Mouse (Mus musculus): ENCODE measurements around the gene Pmis2.

The Pmis2 gene

DNA sequence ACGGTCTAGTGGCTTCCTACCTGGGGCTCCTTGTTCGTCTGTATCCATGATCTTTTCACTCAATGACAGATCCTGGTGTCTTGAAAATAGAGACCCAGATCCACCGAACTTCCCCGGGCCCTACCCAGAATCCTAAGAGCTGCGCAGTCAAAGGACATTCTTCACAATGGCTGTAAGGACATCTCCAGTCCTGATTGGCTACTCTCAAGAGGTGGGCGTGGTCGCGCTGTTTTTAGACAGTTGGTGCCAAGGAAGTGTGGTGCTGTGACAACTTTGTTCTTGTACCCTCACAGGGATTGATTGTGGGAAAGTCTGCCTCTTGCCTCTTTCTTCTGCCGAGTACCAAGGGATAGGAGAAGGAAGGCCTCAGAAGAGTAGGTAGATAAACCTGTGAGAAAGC lies at the start of gene Pmis2:
Gene Pmis2, minus strand, starts transcription at position 126 of the 400 bp plus-strand sequence.
- no peak for DNase-seq (ENCODE audit: low spot score)

DNA sequence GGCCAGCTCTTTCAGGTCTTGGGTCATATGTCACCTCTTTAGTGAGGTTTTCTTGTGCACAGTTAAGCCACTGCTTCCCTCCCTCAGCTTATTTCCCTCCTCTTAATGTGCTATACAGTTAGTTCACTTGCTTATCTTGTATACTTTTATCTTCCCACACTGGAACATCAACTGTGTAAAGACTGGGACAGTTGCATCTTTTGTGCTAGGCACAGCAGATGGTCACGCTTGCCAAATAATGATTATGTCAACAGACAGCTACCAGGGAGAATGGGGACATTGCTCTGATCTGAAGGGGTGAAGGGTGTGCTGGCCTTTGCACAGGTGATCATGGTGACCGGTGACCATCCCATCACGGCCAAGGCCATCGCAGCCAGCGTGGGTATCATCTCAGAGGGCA lies 48.3 kb upstream of the Pmis2 start:
- DNase-seq (ENCODE audit: low spot score), result no peak

- DNase-seq (ENCODE audit: low spot score), result no peak
Observed at GRCm38 (mm10) chr7:30717716-30718046, 46.3 kb upstream of the Pmis2 start.

DNA sequence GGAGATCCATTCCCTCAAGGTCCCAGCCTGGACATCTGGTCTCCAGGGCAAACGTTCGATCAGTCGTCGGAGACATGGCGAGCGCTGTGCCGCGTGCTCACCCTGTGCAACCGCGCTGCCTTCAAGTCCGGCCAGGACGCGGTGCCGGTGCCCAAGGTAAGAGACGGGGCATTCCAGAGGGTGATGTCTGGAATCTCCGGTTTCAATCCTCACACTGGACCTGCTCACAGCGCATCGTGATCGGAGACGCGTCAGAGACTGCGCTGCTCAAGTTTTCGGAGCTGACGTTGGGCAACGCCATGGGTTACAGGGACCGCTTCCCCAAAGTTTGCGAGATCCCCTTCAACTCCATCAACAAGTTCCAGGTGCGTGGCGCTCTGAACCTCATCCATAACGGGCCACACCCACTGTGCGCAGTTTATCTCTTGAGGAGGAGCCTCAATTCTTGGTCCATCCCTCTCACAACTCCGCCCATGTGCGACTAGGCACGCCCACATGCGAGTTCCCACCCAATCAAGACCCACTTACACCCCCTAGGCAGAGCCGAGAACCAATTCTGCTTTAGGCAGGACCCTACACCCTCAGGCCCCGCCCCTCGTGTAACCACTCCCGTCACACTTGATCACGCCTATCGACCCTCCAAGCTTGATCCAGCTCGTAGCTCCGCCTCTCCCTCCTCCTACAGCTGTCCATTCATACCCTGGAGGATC lies 45.8 kb upstream of the Pmis2 start:
- peak; percentile 49 for DNase-seq (ENCODE audit: low spot score)

- DNase-seq (ENCODE audit: low spot score), result no peak
Observed at GRCm38 (mm10) chr7:30711942-30712341, 40.5 kb upstream of the Pmis2 start, which contains the start of gene Atp4a. Atp4a (plus strand) TSS chr7:30712209.

DNA sequence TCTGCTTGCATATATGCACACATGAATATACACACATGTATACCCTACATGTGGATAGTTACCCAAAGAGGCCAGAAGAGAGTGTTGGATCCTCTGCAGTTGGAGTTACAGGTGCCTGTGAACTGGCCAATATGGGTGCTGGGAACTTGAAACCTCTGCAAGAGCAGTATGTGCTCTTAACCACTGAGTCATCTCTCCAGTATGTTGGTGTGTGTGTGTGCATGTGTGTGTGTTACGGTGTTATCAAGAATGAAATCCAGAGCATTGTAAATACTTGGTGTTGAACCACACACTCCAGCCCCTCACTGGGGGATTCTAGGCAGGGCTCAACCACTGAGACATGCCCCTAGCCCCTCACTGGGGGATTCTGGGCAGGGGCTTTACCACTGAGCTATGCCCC lies 36.0 kb upstream of the Pmis2 start:
- DNase-seq (ENCODE audit: low spot score), result no peak

GRCm38 (mm10) chr7:30706214-30706882 lies 34.9 kb upstream of the Pmis2 start:
- no peak for DNase-seq (ENCODE audit: low spot score)

DNA sequence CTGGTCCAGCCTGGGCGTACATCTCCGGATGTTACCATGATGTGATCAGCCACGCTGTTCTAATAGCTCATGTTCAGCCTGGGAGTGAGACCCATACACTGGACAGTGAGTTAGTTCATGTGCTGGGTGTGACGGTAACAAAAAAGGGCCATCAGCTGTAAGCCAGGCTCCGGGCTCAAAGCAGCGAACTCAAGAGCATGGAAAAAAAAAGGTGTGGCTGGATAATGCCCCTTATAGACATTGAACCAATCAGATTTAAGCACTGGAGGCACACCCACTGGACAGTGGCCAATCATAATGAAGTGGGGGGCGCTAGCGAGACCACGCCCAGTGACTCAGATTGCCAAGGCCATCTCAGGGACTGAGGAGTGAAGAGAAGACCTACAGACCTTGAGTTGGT lies 27.2 kb upstream of the Pmis2 start, which contains the start of gene 2200002J24Rik:
Gene 2200002J24Rik, plus strand, starts transcription at position 338 of the 400 bp plus-strand sequence.
- DNase-seq (ENCODE audit: low spot score), result no peak

GRCm38 (mm10) chr7:30698101-30698500 lies 26.7 kb upstream of the Pmis2 start:
- DNase-seq (ENCODE audit: low spot score), result no peak

DNA sequence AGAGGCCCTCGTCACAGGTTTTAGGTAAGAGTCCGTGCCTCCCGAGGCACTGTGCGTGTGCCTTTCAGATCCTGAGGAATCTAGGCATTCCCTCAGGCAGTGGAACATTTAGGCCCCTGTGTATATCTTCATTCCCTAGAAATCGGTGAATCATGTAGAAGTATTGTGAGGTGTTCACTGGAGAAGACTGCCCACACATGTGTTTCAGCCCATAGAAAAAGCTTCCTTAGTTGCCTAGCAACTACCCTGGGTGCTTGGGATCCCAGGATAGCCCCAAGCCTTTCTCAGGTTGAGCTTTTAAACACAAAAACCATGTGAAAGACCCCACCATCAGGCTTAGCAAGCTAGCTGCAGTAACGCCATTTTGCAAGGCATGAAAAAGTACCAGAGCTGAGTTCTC lies 16.9 kb upstream of the Pmis2 start:
- DNase-seq (ENCODE audit: low spot score), result no peak

GRCm38 (mm10) chr7:30683425-30683824 lies 12.0 kb upstream of the Pmis2 start:
- DNase-seq (ENCODE audit: low spot score), result no peak

DNA sequence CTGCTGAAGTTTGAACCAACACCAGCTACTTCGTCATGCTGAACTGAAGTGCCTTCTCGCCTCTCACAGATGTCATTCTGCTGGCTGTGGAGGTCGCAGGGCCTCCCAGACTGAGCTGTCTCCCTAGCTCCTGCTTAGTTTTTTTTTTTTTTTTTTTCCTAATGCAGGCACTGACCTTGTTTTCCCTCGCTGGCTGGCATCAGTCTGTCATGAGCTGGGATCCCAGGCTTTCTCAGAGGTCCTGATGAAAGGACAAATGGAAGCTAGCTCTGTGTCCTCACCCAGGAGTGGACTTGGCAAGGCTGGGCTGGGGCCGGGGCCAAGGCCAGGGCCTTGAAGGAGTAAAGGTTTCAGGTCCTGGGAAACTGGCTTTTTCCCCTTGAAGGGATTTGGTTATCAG lies 10.5 kb upstream of the Pmis2 start:
- no peak for DNase-seq (ENCODE audit: low spot score)

DNA sequence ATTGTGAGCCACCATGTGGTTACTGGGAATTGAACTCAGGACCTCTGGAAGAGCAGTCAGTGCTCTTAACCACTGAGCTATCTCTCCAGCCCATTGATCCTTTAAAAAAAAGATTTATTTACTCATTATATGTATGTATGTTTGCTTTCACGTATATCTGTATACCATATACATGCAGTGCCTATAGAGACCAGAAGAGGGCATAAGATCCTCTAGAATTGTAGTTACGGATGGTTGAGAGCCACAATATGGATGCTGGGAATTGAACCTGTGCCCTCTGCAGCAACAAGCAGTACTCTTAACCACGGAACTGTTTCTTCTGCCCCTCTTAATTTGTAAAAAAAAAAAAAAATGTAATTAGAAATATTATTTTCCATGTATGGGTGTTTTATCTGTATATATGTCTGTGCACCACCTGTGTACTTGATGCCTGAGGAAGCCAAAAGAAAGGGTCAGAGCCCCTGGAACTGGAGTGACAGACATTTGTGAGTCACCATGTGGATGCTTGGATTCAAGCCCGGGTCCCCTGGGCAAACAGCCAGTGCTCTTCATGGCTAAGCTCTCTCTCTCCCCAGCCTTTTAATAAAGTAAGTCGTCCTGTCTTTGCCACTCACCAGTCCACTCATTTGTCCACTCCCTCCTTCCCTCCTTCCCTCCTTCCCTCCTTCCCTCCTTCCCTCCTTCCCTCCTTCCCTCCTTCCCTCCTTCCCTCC lies 7.0 kb upstream of the Pmis2 start:
- peak; percentile 9 for DNase-seq (ENCODE audit: low spot score)

DNA sequence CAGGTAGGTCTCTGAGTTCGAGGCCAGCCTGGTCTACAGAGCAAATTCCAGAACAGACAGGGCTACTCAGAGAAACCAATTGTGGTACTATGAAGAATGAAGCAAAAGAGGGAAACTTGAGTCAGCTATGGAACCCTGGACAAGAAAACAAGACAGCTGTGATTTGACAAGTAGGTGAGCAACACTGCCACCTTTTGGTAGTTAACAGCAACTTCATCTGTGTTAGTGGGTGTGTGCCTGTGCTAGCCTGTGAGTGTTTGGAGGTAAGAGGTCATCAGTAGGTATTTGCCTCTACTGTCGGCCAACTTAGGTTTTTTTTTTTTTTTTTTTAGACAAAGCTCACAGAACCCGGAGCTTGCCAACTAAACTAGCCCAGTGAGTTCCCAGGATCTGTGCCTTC lies 2.2 kb downstream of the Pmis2 start:
- DNase-seq (ENCODE audit: low spot score), result no peak

DNA sequence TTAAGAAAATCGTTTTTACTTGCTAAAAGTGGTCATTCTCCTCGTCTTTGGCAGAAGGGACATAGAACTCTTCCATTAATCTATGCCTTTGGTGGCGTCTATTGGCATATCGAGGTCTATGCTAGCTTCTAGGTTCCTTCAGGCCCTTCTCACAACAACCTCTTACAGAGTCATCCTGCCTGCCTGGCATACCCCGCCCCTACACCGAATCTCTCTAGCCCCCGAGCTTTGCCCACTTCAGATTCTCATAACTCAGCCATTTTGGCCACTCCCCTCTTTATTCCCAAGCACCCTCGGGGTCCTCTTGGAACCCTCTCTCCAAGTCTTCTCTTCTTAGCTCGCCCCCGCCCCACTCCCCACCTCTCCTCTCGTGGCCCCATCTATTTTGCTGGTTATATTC lies 6.1 kb downstream of the Pmis2 start:
- DNase-seq (ENCODE audit: low spot score), result no peak

DNA sequence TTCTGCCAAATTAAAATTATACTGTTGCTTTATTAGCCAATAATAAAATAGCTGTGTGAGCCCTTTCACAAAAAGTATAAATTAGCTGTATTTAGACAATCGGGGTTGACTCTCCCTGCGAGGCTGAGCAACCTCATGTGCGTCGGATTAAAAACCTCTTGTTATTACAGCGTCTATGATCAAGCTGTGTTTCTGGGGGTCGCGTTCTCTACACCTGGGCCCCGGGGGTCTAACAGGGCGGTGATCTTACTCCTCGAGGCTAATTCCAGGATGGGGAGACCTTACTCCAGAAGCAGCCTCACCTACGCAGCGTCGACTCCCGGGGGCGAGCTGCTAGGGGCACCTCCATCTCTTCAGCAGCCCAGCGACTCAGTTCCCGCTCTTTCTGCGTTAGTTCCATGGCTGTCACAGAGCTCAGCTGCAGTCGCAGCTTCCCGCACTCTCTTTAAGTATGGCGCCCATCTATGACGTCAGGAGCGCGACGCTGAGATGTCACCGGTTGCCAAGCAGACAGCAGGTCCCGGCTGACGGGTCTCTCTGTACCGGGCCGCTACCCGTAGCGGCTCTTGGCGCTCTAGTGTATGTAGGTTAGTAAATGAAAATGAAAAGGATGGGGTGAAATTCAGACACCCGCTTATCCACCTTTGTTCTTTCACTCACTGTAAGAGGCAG lies 6.7 kb downstream of the Pmis2 start, which contains the start of gene Haus5:
Gene Haus5, minus strand, starts transcription at position 466 of the 672 bp plus-strand sequence.
- peak; percentile 94 for DNase-seq (ENCODE audit: low spot score)

GRCm38 (mm10) chr7:30649591-30650540 lies 21.5 kb downstream of the Pmis2 start, which contains the start of gene Rbm42:
Rbm42 (minus strand) TSS chr7:30650317.
- peak; percentile 99 for DNase-seq (ENCODE audit: low spot score)

GRCm38 (mm10) chr7:30639083-30639482 lies 32.3 kb downstream of the Pmis2 start:
- DNase-seq (ENCODE audit: low spot score), result no peak

DNA sequence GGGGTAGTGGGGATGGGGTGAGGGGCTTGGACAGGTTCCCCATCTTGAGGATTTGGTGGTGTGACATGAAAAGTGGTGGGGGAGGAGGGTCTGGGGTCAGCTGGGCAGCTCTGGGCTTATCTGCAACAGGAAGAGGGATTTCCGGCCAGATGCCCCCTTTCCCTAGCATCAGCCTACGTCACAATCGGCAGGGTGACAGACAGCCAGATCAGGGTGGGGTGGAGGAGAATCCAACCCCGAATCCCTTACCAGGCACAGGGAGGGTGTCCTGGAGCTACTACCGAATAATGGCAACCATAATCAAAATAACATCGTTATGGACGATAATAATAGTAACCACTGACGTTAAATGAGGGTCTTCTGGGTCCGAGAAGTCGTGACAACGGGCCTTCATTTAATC lies 35.0 kb downstream of the Pmis2 start:
- DNase-seq (ENCODE audit: low spot score), result no peak

DNA sequence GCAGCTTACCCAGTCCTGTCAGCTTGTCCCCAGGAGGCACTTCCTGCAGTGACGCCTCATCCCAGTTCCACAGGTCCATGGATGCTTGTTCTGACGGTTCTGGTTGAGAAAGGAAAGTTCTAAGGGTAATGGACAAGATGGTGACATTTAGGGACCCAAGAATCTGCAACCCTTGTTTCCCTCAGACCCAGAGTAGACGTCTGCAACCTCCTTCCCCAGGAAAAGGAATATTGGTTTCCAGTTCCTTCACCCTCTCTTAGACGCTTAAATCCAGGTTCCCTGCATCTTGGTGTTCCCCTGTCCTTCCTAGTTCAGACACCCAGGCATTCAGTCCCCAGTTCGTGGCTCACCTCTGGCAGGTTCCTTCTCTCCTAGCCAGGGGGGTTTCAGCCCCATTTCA lies 35.7 kb downstream of the Pmis2 start, which contains the start of gene Etv2:
Gene Etv2, minus strand, starts transcription at position 101 of the 400 bp plus-strand sequence.
- DNase-seq (ENCODE audit: low spot score), result no peak

DNA sequence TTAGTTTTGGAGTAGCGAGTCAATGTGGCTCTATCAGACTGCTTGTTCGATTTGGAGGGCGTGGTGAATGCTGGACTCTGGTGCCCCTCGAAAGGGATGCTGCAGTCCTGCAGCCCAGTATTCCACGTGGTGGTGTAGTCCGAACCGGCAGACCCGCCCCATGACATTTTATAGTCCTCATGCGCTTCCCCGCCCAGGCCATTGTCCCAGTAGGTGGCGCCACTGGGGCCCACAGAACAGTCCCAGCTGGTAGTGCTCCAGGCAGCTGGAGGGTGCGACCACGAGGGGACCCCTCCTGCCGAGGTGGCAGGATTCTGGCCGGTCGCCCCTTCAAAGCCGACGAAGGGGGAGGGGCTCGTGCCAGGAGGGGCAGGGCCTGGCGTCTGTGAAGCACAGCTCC lies 36.8 kb downstream of the Pmis2 start:
- DNase-seq (ENCODE audit: low spot score), result peak; percentile 35

All from layer of hippocampus, adult 11-12 months (tissue).